19 mouse cellular contexts compared by ENCODE assay signal in genomic region chr8:101564447-101564846, GRCm38 (mm10).
"Had no signal": no experiment of that assay in that cellular context is flagged by ENCODE, and none has a peak within 500 bp of the region (broad histone marks: within the 10 kb centered on the region; RNA-seq: fewer than 3 reads in every experiment).

No protein-coding gene starts in this region.

- H3K27ac ChIP-seq: kidney, postnatal 0 days; layer of hippocampus, adult 2 months; left cerebral cortex, adult 2 months; limb, embryonic 13.5 days; liver, embryonic 12.5 days; liver, embryonic 15.5 days; lung, embryonic 15.5 days; midbrain, embryonic 10.5 days; stomach, postnatal 0 days had no signal

- H3K9ac ChIP-seq: limb, embryonic 13.5 days; liver, embryonic 12.5 days; liver, embryonic 15.5 days; lung, embryonic 15.5 days had no signal

- H3K27me3 ChIP-seq: limb, embryonic 13.5 days; liver, embryonic 12.5 days; liver, embryonic 15.5 days; lung, embryonic 15.5 days; megakaryocyte, embryonic 14.5 days had no signal

- H3K4me1 ChIP-seq: liver, embryonic 12.5 days; liver, embryonic 15.5 days; lung, embryonic 15.5 days; megakaryocyte, embryonic 14.5 days; midbrain, embryonic 10.5 days had no signal

- H3K4me2 ChIP-seq: limb, embryonic 13.5 days; liver, embryonic 12.5 days; liver, embryonic 15.5 days; lung, embryonic 15.5 days had no signal

- DNase-seq: kidney, postnatal 25 days; layer of hippocampus, postnatal 36 days; liver; lung, adult 18-20 months; lung, postnatal 10 days; lung, postnatal 36 days; midbrain, embryonic 14.5 days; thymus, adult 2 months; thymus, postnatal 25 days had no signal

- H3K4me3 ChIP-seq: layer of hippocampus, adult 2 months; left cerebral cortex, adult 2 months; limb, embryonic 13.5 days; liver, embryonic 12.5 days; liver, embryonic 15.5 days; lung, embryonic 15.5 days; megakaryocyte, embryonic 14.5 days; midbrain, embryonic 10.5 days had no signal

- H3K36me3 ChIP-seq: limb, embryonic 13.5 days; liver, embryonic 12.5 days; liver, embryonic 15.5 days; lung, embryonic 15.5 days; midbrain, embryonic 10.5 days had no signal

- H3K9me3 ChIP-seq: limb, embryonic 13.5 days; liver, embryonic 12.5 days; liver, embryonic 15.5 days; lung, embryonic 15.5 days; megakaryocyte, embryonic 14.5 days; midbrain, embryonic 10.5 days had no signal

- ATAC-seq: liver, embryonic 12.5 days had no signal
